Mouse (Mus musculus) intestine, embryonic 15.5 days (tissue): ENCODE data around the gene Neurl4. TPM values are rescaled to one million over a fixed set of nuclear protein-coding genes. Genes with fewer than 3 reads are reported as not detected.
"Not testable (repeated sequence)": the region's sequence is repeated elsewhere in the genome, so short reads cannot be mapped to it uniquely, and the experiment has no call there.

Source experiments
- ATAC-seq: fragments of 200-750 bp; cut with Nextera tagmentation; 2 replicates; pipeline ENCODE4 v1.8.0; 2017; ENCODE audit warnings: moderate TSS enrichment, moderate library complexity
- H3K27ac ChIP-seq: fragments of 300-500 bp; sonication (generic); 2 replicates; pipeline ENCODE4 v1.5.1; 2015; ENCODE audit warnings: mild to moderate bottlenecking, inconsistent platforms
- H3K27me3 ChIP-seq: fragments of 300-500 bp; sonication (generic); replicated peaks from 2 replicates; pipeline ENCODE4 v1.6.1; 2015; ENCODE audit warnings: inconsistent platforms
- H3K36me3 ChIP-seq: fragments of 300-500 bp; sonication (generic); 2 replicates; pipeline ENCODE4 v1.6.1; 2015; ENCODE audit warnings: inconsistent platforms
- H3K4me1 ChIP-seq: fragments of 300-500 bp; sonication (generic); replicated peaks from 2 replicates; pipeline ENCODE4 v1.6.1; 2015; ENCODE audit warnings: inconsistent platforms
- H3K4me2 ChIP-seq: fragments of 300-500 bp; sonication (generic); replicated peaks from 2 replicates; pipeline ENCODE4 v1.6.1; 2015; ENCODE audit warnings: mild to moderate bottlenecking, inconsistent platforms
- H3K4me3 ChIP-seq: fragments of 300-500 bp; sonication (generic); replicated peaks from 2 replicates; pipeline ENCODE4 v1.5.1; 2015; ENCODE audit warnings: inconsistent platforms
- H3K9ac ChIP-seq: fragments of 300-500 bp; sonication (generic); 2 replicates; pipeline ENCODE4 v1.6.1; 2015; ENCODE audit warnings: inconsistent platforms
- H3K9me3 ChIP-seq: fragments of 300-500 bp; sonication (generic); 2 replicates; pipeline ENCODE4 v1.6.1; 2016; ENCODE audit warnings: inconsistent platforms
- WGBS: fragments of 180-500 bp; shearing (Covaris S2); methylation state at CpG from one replicate; pipeline ENCODE4 v1.1.7; 2015; 5-methylcytosine and 5-hydroxymethylcytosine counted together
- polyA plus RNA-seq: library from polyadenylated mRNA; unstranded; fragments of >200 nt; fragmentation: Nextera tagmentation; extraction: Ambion mirVana; gene quantifications from 2 replicates; pipeline ENCODE4 v1.2.1, GENCODE M21; 2015

Neurl4 gene
- polyA plus RNA-seq, 1 experiment from 2014 or later = 7.0 TPM

DNA sequence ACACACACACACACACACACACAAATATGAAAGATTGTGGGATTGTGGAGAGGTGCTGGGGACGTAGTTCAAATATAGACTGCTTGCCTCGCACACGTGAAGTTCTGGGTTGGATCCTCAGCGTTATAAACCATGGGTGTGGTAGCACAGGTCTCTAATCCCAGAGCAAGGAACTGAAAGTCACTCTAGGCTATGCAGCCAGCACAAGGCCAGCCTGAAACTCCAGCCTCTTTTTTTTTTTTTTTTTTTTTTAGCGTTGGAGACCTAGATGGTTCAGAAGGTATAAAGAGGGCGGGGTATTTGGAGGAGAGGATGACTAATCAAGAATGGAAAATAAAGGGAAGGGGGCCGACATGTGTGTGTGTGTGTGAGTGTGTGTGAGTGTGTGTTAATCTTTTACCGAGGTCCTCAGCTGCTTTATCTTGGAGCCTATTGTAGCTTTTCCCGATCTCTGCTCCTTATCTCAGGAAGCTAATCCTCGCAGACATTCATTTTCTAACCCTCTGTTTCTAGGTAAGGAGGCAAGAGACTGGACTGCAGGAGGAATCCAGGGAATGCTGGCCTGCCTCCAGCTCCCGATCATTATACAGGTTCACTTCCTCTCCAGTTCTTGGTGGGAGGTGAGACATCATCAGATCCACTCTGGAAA is 52.5 kb downstream of the Neurl4 start:
- no peak overlapping the region for H3K4me3 ChIP-seq
- peaks cover 5% of the 10 kb centered on the region; the same call in 1 of the 2 replicates for H3K4me1 ChIP-seq
- peak overlapping the region; percentile 28; the same call in 1 of the 2 replicates for H3K4me2 ChIP-seq
- no peak overlapping the region for H3K9ac ChIP-seq
- H3K36me3 ChIP-seq = no peaks in the 10 kb centered on the region
- H3K9me3 ChIP-seq = no peaks in the 10 kb centered on the region
- peak; percentile 58 for ATAC-seq
- H3K27ac ChIP-seq = peak overlapping the region; percentile 40; the same call in 1 of the 2 replicates
- 35% methylated on average over 11 of the region's 11 CpGs for WGBS
- no peaks in the 10 kb centered on the region for H3K27me3 ChIP-seq

DNA sequence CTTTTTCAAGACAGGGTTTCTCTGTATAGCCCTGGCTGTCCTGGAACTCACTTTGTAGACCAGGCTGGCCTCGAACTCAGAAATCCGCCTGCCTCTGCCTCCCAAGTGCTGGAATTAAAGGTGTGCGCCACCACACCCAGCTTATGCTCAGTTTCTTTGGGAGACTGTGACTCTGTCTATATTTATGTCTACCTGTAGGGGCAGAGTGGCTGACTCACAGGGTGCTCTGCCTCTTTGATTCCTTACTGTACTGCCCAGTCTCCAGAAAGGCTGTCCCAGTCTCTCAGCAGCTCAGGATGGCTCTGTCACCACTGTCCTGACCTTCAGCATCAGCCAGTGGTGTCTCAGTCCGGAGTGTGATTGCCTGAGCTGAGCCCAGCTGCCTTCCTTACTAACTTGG is 54.7 kb downstream of the Neurl4 start:
- not testable (repeated sequence) for H3K27ac ChIP-seq, H3K4me1 ChIP-seq, H3K9ac ChIP-seq, H3K4me3 ChIP-seq, H3K4me2 ChIP-seq, H3K36me3 ChIP-seq, H3K27me3 ChIP-seq, ATAC-seq, H3K9me3 ChIP-seq
- 78% methylated on average over 4 of the region's 4 CpGs for WGBS

DNA sequence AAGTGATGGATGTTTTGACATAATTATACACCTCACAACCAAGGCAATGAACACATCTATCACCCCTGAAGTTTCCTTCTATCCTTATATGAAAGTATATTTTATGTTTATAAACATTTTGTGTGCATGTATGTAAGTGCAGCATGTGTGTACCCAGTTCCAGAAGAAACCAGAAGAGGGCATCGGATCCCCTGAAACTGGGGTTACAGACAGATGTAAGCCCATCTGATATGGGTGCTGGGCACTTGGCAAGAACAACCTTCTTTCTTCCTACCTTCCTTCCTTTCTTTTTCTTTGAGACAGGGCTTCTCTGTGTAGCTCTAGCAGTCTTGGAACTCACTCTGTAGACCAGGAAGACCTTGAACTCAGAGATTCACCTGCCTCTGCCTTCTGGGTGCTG is 55.3 kb downstream of the Neurl4 start:
- Histone ChIP-seq H3K9ac (no peak overlapping the region), H3K4me1 (no peaks in the 10 kb centered on the region)
- WGBS = 67% methylated on average over 1 of the region's 1 CpGs

DNA sequence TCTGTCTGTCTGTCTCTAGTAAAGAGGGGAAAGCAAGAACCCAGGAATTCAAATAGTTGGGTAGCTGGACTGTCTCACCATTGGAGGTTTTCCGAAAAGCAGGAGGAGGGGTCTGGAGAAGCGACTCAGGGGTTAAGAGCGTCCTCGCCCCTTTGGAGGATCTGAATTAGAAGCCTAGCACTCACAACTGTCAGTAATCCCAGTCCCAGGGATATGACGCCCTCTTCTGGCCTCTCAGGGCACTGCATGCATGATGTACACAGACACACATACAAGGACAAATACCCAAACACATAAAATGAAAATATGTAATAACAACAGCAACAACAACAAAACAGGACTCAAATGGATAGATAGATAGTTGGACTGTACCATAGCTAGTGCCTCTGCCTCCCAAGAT is 59.7 kb downstream of the Neurl4 start:
- 0 out of 2 replicates have a peak, but pooled peaks cover 3% of the 10 kb centered on the region for H3K4me1 ChIP-seq
- 40% methylated on average over 5 of the region's 5 CpGs for WGBS
- H3K27ac ChIP-seq = peak overlapping the region; percentile 89
- no peaks in the 10 kb centered on the region for H3K36me3 ChIP-seq
- no peak for ATAC-seq
- H3K27me3 ChIP-seq = peaks cover 16% of the 10 kb centered on the region
- H3K9me3 ChIP-seq = no peaks in the 10 kb centered on the region
- H3K9ac ChIP-seq = no peak overlapping the region
- H3K4me2 ChIP-seq = peak overlapping the region; percentile 38
- no peak overlapping the region for H3K4me3 ChIP-seq

More for the DNA sequence above, 55.3 kb downstream of the Neurl4 start:
- no peak for ATAC-seq
- Histone ChIP-seq H3K4me3 (no peak overlapping the region), H3K4me2 (no peak overlapping the region), H3K27me3 (no peaks in the 10 kb centered on the region), H3K27ac (no peak overlapping the region), H3K9me3 (no peaks in the 10 kb centered on the region), H3K36me3 (no peaks in the 10 kb centered on the region)

DNA sequence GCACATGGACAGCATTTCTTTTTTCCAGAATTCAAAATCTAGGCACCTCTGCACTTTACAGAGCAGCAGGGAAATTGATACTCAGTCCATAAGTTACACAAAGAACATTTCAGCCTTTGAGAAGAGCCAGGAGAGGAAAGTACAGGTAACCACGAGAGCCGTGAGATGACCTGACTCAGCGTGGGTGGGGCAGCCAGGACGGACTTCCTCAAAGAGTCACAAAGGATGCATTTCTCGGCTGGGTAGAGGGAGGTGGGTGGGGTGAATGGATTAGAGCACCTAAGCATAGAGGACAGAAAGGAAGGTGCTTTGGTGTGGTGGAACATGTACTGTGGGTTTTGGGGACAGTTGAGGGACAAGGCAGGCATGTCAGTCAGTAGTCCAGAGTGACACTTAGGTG is 61.0 kb downstream of the Neurl4 start:
- ATAC-seq = peak; percentile 19; the same call in 1 of the 2 replicates
- Histone ChIP-seq H3K27me3 (peaks cover 27% of the 10 kb centered on the region), H3K36me3 (no peaks in the 10 kb centered on the region), H3K27ac (peak overlapping the region; percentile 89), H3K9ac (peak overlapping the region; percentile 17; the same call in 1 of the 2 replicates), H3K9me3 (no peaks in the 10 kb centered on the region), H3K4me2 (peak overlapping the region; percentile 34; the same call in 1 of the 2 replicates), H3K4me1 (peaks cover 3% of the 10 kb centered on the region; the same call in 1 of the 2 replicates), H3K4me3 (no peak overlapping the region)
- WGBS = 20% methylated on average over 5 of the region's 5 CpGs

Other genes with a start within 250 kb of the Neurl4 start
- gene Sox15, start 245.8 kb upstream of the Neurl4 start, polyA plus RNA-seq = 0.20 TPM in 1 of 2 replicates, not detected in the other
- gene Mpdu1, start 238.4 kb upstream of the Neurl4 start, polyA plus RNA-seq = 60.9 and 63.4 TPM in 2 replicates
- gene Cd68, start 234.9 kb upstream of the Neurl4 start, polyA plus RNA-seq = 13.3 and 14.2 TPM in 2 replicates
- gene Eif4a1, start 228.6 kb upstream of the Neurl4 start, polyA plus RNA-seq = 517 and 559 TPM in 2 replicates
- gene Senp3, start 219.0 kb upstream of the Neurl4 start, polyA plus RNA-seq = 62.1 and 63.9 TPM in 2 replicates
- 0.33 and 0.54 TPM in 2 replicates for gene Tnfsf13, start 215.3 kb upstream of the Neurl4 start, polyA plus RNA-seq
- 6.6 and 7.0 TPM in 2 replicates for gene Tnfsf12, start 205.2 kb upstream of the Neurl4 start, polyA plus RNA-seq
- 2.6 and 3.1 TPM in 2 replicates for gene Tnfsfm13, start 205.0 kb upstream of the Neurl4 start, polyA plus RNA-seq
- 18.1 and 19.1 TPM in 2 replicates for gene Polr2a, start 142.4 kb upstream of the Neurl4 start, polyA plus RNA-seq
- 0.15 and 0.16 TPM in 2 replicates for gene Slc35g3, start 139.1 kb upstream of the Neurl4 start, polyA plus RNA-seq
- gene Zbtb4, start 135.2 kb upstream of the Neurl4 start, polyA plus RNA-seq = 2.3 and 2.4 TPM in 2 replicates
- gene Chrnb1, start 105.1 kb upstream of the Neurl4 start, polyA plus RNA-seq = 3.5 and 4.3 TPM in 2 replicates
- 1.2 and 1.4 TPM in 2 replicates for gene Fgf11, start 99.2 kb upstream of the Neurl4 start, polyA plus RNA-seq
- gene Tmem102, start 95.4 kb upstream of the Neurl4 start, polyA plus RNA-seq = 31.2 and 31.4 TPM in 2 replicates
- gene Gm39566, start 85.8 kb upstream of the Neurl4 start, polyA plus RNA-seq = not detected in 2 replicates
- not detected in 2 replicates for gene Spem2, start 82.6 kb upstream of the Neurl4 start, polyA plus RNA-seq
- 0.21 TPM in 1 of 2 replicates, not detected in the other for gene Spem1, start 78.9 kb upstream of the Neurl4 start, polyA plus RNA-seq
- 5.2 and 5.3 TPM in 2 replicates for gene Nlgn2, start 63.3 kb upstream of the Neurl4 start, polyA plus RNA-seq
- gene Tmem256, start 62.6 kb upstream of the Neurl4 start, polyA plus RNA-seq = 442 and 459 TPM in 2 replicates
- gene Plscr3, start 54.7 kb upstream of the Neurl4 start, polyA plus RNA-seq = 70.4 and 74.6 TPM in 2 replicates
- gene Tnk1, start 42.3 kb upstream of the Neurl4 start, polyA plus RNA-seq = 14.4 and 16.4 TPM in 2 replicates
- gene Tmem95, start 23.1 kb upstream of the Neurl4 start, polyA plus RNA-seq = not detected in 2 replicates
- gene Kctd11, start 19.7 kb upstream of the Neurl4 start, polyA plus RNA-seq = 5.2 and 5.5 TPM in 2 replicates
- 4.8 and 5.9 TPM in 2 replicates for gene Acap1, start 5.5 kb upstream of the Neurl4 start, polyA plus RNA-seq
- gene 2810408A11Rik, start 85 bp upstream of the Neurl4 start, polyA plus RNA-seq = 7.7 and 7.9 TPM in 2 replicates
- 68.1 and 68.5 TPM in 2 replicates for gene Gps2, start 12.8 kb downstream of the Neurl4 start, polyA plus RNA-seq
- 1,625 and 1,693 TPM in 2 replicates for gene Eif5a, start 20.9 kb downstream of the Neurl4 start, polyA plus RNA-seq
- 2.5 and 3.1 TPM in 2 replicates for gene Ybx2, start 34.7 kb downstream of the Neurl4 start, polyA plus RNA-seq
- 20.4 and 21.8 TPM in 2 replicates for gene Slc2a4, start 47.1 kb downstream of the Neurl4 start, polyA plus RNA-seq
- gene Cldn7, start 63.7 kb downstream of the Neurl4 start, polyA plus RNA-seq = 977 and 1,030 TPM in 2 replicates
- 23.2 and 26.3 TPM in 2 replicates for gene Ctdnep1, start 80.1 kb downstream of the Neurl4 start, polyA plus RNA-seq
- 102 and 105 TPM in 2 replicates for gene Elp5, start 81.4 kb downstream of the Neurl4 start, polyA plus RNA-seq
- gene Gabarap, start 90.1 kb downstream of the Neurl4 start, polyA plus RNA-seq = 529 and 559 TPM in 2 replicates
- gene Phf23, start 94.7 kb downstream of the Neurl4 start, polyA plus RNA-seq = 58.6 and 61.3 TPM in 2 replicates
- 30.5 and 31.8 TPM in 2 replicates for gene Dvl2, start 99.5 kb downstream of the Neurl4 start, polyA plus RNA-seq
- 114 and 128 TPM in 2 replicates for gene Acadvl, start 114.3 kb downstream of the Neurl4 start, polyA plus RNA-seq
- gene Dlg4, start 115.9 kb downstream of the Neurl4 start, polyA plus RNA-seq = 7.2 and 8.5 TPM in 2 replicates
- gene Asgr1, start 153.0 kb downstream of the Neurl4 start, polyA plus RNA-seq = 0.19 and 0.56 TPM in 2 replicates
- gene Asgr2, start 191.6 kb downstream of the Neurl4 start, polyA plus RNA-seq = 0.21 and 0.43 TPM in 2 replicates
- 0.72 and 0.80 TPM in 2 replicates for gene Mgl2, start 229.3 kb downstream of the Neurl4 start, polyA plus RNA-seq